Mouse (Mus musculus): Measurements from ENCODE around the gene Pgpep1.

Pgpep1 gene

DNA sequence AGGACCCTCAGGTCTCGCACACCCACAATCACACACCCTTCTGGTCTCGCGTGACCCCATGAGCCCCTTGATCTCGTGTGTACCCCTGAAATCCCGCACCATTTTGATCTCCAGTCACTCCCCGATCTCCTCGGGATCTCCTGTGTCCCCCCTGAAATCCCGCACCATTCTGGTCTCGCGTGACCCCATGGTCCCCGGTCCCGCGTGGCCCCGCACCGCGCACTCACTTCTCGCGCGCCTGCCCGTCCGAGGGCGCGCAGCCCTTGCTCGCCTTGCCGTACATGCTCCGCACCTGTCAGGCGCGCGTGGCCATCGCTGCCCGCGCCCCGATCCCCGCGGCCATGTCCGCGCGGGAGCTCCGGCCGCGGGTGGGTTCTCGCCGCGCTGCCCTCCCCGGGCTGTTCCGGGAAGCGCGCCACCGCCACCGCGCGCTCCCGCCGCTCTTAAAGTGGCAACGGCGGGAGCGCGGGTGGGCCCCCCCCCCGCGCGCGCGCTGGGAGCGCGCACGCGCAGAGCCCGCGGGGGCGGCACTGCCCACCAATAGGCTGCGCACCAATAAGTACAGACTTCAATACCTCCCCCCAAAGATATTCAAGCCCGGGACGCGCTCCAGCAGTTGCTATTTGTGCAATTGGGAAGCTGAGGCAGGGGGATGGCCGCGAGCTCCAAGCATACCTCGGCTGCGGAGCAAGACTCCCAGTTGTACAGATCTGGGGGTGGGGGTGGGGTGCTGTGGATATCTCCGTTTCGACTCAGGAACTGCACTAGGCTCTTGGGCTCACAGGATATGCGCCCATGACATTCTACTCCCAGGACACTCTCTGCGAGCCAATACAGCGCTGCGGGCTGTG lies 52.1 kb downstream of the Pgpep1 start:
- no peak for DNase-seq (ENCODE audit: low spot score)

DNA sequence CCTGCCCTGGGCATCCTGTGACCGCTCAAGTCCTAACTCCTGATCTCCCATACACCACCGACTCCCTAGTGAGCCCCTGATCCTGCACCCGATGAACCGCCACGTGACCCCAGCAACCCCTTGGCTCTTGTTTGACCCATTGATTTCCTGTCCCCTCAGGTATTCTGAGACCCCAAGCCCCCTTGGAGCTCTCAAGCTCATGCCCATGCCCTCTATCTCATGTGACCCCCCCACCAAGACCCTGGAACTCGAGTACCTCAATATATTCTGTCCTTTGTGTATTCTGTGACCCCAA lies 52.6 kb downstream of the Pgpep1 start:
- no peak for DNase-seq (ENCODE audit: low spot score)

DNA sequence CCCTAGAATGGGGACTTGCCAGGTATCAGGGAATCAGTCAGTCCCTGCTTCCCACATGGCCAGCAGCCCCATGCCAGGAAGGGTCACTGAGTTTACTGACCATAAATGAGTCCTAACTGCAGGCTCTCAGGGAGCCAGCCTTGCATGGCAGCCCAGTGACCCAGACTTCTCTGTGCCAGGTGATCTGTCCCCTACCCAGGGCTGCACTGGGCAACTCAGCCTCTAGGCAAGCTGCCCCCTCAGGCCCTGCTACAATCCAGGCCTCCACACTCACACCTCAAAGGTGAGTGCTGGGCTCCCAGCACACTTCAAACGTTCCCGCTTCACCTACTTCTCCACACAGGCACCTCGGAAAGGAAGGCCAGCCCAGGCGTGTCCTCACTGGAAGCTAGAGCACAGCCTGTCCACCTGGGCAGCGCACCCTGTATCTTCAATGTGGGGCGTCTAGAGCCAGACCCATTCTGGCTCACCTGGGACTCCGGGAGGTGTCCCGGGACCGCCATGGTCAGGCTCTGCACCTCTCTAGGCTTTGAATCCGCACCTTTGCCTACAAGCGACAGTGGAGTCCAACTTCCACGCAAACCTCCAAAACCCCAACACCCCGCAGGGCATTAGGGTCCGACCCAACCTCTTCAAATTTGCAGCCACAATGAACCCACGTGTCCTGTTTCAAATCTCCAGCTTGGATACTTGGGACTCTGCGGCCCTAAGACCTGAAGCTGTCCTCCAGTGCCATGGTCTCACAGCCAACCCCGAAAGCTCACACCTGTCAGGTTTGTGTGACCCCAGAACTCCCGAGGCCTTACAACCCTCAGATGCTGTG lies 53.2 kb downstream of the Pgpep1 start:
- no peak for DNase-seq (ENCODE audit: low spot score)

DNA sequence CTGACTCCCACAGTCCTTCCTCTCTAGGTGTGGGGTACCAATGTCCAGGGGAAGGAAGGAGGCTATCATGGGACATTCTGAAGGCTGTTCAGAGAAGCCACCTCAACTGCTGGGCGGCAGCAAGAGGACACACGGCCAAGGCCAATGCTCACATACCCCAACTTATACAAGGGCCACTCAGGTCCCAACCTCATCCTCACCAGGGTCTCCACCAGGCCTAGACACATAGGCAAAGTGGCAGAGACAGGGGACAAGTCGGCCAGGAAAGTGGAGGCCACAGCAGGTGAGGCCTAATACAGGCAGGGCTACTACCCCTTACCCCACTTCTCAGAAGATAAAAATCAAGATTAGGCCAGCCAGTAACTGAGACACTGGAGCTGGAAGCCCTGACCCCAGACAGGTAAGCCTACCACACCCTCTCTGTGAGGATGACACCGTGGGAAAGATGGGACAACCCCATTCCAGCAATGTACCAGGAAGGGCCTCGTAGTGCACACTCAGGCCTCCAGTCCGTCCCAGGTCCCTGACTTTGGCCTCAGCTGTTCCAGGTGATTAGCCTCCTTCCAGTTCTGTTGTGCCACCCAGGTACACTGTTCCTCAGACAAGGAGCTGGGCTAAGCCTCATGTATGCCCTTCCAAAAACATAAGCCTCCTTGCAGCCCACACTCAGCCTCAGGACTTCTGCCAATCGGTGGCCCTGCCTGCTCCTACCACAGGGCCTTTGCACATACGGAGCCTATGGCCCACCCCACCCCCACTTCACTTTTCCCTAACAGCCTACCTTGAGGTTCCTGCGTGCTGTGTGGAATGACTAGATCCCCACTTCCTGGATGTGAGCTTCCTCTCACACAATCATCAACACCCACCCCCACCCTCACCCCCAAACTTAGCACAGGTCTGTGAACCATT lies 54.1 kb downstream of the Pgpep1 start:
- no peak for DNase-seq (ENCODE audit: low spot score)

DNA sequence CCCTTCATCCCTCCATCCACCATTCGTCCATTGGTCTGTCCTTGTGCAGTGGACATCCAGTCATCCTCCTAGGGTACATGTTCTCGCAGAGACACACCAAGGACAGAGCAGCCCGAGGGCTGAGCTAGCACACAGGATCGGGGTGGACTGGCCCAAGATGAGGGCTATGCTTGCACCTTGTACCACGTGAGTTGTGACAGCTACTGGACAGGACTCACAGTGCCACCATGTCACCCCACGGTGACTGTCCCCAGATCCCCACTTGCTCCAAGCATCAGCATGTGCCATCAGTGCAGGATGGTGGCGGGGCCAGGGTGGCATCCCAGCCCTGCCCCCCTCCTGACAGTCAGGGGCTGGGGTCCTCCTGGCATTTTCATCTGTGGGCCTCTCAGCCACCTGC lies 55.6 kb downstream of the Pgpep1 start:
- DNase-seq (ENCODE audit: low spot score), result no peak

DNA sequence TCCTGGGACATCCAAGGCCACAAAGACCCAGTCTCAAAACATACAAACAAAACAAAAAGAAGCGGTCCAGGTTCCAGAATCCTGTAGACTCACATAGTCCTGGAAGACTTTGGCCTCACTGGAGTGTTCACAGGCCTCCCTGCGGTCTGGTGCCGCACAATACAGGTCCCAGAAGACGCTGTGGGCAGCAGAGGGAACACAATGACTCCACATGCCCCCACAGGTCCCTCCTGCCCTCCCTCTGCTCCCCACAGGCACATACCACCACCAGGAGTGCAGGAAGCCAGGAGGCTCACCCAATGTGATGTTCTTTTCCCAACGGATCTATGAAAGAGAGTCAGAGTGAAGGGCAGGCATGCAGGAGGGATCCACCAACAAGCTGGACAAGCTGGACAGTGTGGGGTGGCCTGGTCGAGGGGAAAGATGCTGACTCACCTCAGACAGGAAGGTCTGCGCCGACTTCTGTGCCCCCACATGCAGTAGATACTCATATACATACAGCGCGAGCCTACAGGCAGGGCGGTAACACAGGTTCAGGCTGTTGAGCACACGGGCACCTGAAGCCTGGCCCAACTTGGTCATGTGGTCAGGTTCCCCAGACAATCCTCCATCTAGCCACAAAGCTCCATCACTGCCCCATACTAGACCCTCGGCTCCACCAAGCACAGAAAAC lies 57.9 kb downstream of the Pgpep1 start:
- DNase-seq (ENCODE audit: low spot score), result no peak

DNA sequence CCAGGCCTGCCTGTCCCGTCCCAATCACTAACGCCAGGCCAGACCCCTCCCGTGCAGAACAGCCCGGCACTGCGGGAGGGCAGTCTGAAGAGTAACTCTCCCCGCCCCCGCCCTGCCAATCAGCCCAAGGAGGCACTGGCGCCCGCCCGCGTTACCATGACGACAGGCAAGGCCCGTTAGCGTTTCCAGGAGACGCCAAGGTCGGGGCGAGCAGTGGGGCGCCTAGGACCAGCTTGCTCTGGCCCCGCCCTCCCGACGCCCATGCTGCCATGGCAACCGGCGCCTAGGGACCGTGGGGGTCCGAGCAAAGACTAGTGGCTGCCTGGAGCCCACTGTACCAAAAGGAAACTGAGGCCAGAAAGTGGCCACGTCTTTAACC lies 58.9 kb downstream of the Pgpep1 start:
- DNase-seq (ENCODE audit: low spot score), result peak; percentile 92

DNA sequence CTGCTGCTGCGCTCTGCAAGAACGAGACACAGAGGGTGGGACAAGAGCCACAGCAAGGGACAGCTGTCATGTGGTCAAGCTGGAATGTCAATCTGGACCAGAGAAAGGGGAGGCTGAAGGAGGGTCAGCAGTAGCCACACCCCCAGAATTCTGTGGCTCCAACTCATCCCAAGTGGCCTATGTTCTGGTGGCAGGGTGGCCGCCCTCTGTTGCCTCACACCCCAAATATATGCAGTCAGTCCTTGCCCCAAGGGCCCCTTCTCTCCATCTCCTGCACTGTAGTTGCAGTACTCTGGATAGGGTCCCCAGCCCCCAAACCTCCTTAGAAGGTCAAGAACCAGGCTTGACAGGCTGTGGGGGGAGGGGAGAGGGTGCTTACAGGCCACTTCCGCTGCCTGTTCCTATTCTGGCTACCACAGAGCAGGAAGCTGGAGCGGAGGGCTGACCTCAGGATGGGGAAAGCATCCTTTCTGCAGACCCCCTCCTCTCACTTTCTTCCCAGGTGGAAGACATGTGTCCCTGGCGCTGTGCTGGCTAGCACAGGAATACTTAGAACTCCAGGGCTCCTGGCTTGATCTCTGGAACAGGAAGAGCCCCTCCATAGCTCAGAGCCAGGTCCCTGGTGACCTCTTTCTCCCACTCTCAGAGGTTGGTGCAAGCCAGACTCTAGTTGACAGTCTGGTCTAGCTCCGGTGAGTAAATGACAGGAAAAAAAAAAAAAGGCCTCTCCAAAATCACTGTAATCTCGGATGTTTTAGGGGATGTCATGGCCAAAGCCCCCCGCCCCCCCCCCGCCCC lies 59.5 kb downstream of the Pgpep1 start:
- DNase-seq (ENCODE audit: low spot score), result no peak

DNA sequence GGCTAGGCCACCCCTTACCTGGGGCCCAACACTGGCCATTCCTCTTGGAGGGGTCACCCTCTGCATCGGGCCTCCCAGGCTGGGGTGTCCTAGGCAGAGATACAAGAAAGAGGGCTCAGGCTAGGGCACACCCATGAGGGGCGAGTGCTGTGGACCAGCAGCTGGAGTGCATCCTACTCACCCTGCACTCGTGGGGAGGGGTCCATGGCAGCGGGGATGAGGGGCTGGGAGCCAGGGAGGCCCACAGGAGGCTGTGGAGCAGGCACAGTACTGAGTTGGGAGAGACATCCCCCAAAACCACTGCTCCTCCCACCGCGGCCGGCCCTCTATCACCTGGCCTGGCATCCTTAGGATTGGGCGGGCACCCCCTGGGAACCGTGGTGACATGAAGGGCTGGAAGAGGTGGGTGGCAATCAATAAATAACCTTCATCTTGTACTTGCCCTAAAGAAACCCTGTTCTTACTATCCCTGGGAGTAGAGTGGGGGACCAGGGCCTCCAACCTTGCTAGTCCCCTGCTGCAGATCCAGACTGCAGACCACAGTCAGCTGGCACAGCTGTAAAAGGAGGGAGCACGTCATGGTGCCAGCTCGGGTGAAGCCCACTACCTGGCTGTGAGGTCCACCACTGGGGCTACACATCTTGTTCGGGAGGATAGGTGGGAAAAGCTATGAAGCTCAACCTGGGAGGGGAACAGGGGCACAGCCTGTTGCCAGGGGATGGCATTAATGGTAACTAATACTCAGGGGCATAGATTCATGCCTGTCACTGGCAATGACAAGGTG lies 60.5 kb downstream of the Pgpep1 start:
- no peak for DNase-seq (ENCODE audit: low spot score)

DNA sequence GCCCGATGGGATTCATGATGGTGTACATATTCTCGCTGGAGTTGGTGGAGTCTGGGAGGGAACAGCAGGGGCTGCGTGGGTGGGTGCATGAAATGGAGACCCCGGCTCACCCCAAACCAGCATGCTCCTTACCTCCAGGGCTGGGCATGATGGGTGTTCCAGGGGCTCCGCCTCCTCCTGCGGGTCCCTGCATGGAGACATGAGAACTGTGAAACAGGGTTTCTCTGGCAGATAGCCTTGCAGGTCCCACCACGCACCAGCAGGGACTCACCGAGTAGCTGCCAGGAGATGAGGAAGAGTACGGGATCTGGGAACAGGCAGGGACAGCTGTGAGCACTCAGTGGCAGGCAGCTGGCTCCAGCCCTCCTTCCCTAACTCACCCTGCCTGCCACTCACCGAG lies 61.5 kb downstream of the Pgpep1 start:
- no peak for DNase-seq (ENCODE audit: low spot score)

DNA sequence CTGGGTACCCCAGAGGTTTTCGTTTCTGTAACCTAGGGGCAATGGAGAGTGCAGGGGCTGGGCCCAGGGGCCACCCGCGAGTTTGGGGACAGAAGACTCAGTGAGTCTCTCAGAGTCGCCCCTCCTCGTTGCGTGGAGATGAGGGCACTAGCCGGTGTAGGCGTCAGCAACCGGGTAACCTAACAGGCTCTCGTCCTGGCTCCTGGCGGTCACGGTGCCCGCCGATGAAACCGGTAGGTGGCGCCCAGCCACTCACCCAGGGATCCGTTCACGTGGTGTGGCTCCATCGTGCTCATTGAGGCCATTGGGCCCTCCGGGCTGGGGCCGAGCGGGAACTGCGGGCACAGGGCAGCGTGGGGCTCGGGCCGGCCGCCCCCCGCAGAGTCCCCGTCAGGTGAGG lies 61.9 kb downstream of the Pgpep1 start:
- peak; percentile 74 for DNase-seq (ENCODE audit: low spot score)

DNA sequence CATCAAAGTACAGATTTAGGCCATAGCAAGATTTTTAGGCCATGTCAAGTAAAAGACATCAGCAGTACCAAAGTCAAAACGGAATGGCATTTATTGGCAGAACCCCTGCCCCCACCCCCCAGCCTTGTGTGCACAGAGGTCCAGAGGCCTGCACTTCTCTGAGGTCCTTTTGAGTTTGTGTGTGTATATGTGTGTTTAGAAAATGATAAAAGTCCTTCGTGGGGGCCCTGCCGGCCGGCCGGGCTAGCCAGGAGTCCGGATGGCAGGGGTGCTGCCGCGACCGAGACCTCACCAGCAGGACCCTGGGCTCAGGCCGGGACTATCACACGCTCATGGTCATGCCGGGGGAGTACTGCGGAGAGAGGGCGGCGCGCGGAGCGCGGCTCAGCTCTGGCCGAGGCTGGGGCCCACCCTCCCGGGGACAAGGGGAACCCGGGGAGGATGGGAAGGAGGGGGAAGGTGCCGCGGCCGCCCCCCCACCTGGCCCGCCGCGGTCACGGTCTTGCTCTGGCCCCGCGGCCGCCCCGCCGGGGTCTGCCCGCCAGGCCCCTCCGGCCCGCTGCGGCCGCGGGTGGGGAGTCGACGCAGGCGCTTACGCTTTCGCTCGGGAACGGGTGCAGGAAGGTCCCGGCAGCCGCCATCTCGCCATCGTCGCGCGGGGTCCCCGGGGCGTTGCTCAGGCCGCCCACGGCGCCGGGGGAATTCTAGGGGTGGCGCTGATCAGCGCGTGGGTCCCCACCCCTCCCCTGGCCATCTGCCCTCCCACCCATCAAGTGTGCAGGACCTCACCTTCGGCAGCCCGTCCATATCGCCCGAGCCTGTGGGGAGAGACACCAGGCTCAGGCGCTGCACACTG lies 62.5 kb downstream of the Pgpep1 start:
- DNase-seq (ENCODE audit: low spot score), result no peak

DNA sequence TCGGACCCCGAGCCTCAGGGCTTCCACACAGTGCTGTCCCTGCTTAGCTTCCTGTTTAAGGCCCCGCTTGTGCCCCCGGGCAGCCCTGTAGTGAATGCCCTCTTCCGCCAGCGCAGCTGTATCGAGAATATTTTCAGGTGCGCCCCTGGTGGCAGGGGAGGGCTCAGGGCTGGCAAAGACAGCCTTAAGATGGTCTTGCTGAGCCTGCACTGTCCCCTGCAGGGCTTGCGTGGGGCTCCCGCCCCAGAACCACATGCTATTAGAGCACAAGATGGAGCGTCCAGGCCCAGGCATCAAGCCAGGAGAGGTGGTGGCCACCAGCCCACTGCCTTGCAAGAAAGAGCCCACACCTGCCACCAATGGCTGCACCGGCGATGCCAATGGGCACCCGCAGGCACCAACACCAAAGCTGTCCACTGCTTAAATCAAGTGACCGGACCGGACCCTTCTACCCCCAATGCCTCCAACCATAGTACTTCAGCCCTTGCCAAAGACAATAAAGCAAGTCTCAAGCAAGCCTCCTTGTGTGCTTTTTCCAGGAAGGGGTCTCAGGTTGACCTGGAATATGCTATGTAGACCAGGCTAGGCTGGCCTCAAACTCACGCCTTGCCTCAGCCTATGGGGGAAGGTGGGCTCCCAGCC lies 63.3 kb downstream of the Pgpep1 start:
- DNase-seq (ENCODE audit: low spot score), result no peak
